Mouse (Mus musculus): ENCODE measurements around the gene Hist2h2ac.

DNA sequence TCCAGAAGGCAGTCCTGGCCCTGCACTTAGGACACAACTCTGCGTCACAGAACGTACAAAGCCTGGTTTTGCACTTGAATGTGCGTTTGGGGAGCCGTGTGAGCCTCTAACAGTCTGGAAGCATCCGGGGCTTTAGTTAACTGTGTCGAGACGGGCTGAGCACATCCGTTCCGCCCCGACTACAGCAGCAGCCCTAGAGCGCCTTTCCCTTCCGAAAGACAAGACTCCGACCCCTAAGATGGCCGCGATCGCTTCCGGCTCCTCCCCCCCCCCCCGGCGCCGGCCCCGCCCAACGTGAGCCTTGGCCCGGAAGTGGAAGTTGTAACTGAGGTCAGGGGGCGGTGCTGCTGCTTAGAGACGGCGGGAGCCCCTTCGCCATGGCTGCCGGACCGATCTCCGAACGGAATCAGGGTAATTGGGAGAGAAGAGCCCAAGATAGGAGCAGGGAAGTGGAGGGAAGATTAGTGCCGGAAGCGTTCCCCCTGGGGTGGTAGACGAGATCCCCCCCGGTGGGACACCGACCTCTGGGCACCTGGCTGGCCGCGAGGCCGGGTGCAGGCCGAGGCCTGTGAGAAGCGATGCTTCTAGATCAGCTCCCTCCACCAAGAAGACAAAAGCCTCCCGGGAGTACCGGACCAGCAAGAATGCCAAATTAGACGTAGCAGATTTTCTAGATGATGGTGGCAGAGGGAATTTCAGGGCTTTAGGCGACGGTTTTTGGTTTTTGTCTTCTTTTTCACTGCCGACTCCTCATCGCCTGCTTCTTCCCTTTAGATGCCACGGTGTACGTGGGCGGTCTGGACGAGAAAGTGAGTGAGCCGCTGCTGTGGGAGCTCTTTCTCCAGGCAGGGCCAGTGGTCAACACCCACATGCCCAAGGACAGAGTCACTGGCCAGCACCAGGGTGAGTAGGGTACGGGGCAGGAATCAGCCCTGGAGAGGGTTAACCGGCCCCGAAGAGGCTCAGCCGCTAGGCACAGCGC lies 48.2 kb downstream of the Hist2h2ac start, which contains the start of gene Sf3b4:
- TF ChIP-seq CTCF (IDR thresholded peaks at IDR 0.05; ENCODE audit: low read depth) (no peak), EP300 (IDR thresholded peaks at IDR 0.05; ENCODE audit: low read depth) (peak; percentile 80; the same call in 1 of the 2 replicates)

Measured in heart, postnatal 0 days (tissue).